Mouse (Mus musculus) cerebellum, adult 8-10 months (tissue): ENCODE data around the gene Adamtsl1.

Source experiments
- DNase-seq: peaks from one replicate; pipeline ENCODE4 v3.0.0; 2022

The Adamtsl1 gene

GRCm38 (mm10) chr4:86068875-86069718 is 555.1 kb downstream of the Adamtsl1 start:
- no peak for DNase-seq

GRCm38 (mm10) chr4:86074871-86075270 is 560.9 kb downstream of the Adamtsl1 start:
- DNase-seq: no peak

GRCm38 (mm10) chr4:86077355-86077754 is 563.4 kb downstream of the Adamtsl1 start:
- DNase-seq: no peak

GRCm38 (mm10) chr4:86077854-86078253 is 563.9 kb downstream of the Adamtsl1 start:
- no peak for DNase-seq

GRCm38 (mm10) chr4:86087508-86087907 is 573.5 kb downstream of the Adamtsl1 start:
- DNase-seq: no peak

DNA sequence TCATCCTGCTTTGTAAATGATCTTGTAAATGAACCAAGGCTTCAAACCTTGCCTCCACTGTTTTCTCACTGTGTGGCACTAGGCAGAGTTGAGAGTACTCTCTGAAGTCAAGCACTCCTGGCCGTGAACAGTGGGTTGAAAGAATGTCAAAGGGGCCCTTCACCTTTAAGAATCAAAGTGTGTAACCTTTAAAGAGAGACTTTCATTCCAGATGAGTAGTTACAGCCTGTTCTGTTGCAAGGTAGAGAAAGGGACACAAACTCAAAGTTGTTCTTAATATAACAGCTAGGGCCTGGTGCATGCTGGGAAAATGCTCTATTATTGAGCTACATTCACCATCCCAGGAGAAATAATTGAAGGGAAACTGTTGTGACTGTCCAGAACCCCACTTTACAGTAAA is 589.2 kb downstream of the Adamtsl1 start:
- no peak for DNase-seq

GRCm38 (mm10) chr4:86108325-86108724 is 594.4 kb downstream of the Adamtsl1 start:
- DNase-seq: no peak

- no peak for DNase-seq
Observed at GRCm38 (mm10) chr4:86119067-86119466, 605.1 kb downstream of the Adamtsl1 start.

DNA sequence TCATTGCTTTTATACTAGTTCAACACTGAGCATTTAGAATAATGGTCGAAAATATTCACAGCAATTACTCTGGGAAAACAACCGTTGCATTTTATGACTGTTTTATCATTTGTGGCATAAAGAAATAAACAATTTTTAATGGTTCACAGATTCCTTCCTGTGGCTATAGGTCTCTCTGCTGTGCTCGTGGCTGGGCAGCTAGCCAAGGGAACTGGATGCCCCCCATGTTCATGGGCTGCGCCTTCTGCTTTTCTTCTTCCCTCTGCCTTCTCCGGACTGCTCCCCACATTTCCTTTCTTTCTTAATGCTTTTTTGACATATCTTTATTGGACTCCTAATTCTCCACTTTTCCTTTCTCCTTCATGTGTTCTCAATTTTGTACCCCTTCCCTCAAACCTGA is 608.5 kb downstream of the Adamtsl1 start:
- no peak for DNase-seq

GRCm38 (mm10) chr4:86124374-86124773 is 610.4 kb downstream of the Adamtsl1 start:
- DNase-seq: peak; percentile 13

- DNase-seq: no peak
Observed at GRCm38 (mm10) chr4:86126636-86127035, 612.7 kb downstream of the Adamtsl1 start.

- DNase-seq: no peak
Observed at GRCm38 (mm10) chr4:86158551-86158950, 644.6 kb downstream of the Adamtsl1 start.

DNA sequence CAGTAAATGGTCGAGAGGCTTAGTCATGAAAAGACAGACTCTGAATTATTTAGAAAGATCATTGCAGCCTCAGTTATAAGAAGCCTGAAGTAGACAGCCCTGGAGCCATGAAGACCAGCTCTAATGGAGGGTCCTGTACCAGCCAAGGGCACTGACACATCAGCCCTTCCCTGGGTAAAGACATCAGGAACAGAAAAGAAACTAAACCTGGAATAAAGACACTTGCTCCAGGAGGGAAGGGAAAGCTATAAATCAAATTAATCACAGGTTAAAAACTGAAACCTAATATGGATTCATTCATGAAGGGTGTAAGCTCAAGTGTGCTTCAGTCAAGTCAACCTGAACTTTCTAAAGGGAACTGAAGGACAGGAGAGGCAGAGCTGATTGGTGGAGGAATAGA is 645.4 kb downstream of the Adamtsl1 start:
- DNase-seq: no peak

GRCm38 (mm10) chr4:86170763-86171162 is 656.8 kb downstream of the Adamtsl1 start:
- DNase-seq: no peak

- no peak for DNase-seq
Observed at GRCm38 (mm10) chr4:86171461-86171860, 657.5 kb downstream of the Adamtsl1 start.

DNA sequence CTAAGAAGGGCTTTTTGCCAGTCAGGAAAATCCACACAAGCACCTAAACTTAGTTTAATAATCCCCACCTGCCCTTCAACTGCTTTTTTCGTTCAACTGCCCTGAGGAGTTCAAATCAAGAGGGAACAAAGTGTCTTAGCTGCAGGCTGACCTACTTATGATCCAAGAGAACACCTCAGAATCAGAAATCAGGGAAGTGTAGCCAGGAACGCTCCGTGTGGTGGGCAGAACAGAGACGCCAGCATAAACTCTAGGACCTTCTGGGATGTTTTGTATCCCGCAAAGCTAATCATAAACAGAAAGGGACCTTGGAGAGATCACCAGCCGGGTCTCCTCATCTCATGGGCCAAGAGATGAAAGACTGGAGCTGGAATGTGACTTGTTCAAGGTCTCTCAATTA is 663.5 kb downstream of the Adamtsl1 start:
- no peak for DNase-seq

DNA sequence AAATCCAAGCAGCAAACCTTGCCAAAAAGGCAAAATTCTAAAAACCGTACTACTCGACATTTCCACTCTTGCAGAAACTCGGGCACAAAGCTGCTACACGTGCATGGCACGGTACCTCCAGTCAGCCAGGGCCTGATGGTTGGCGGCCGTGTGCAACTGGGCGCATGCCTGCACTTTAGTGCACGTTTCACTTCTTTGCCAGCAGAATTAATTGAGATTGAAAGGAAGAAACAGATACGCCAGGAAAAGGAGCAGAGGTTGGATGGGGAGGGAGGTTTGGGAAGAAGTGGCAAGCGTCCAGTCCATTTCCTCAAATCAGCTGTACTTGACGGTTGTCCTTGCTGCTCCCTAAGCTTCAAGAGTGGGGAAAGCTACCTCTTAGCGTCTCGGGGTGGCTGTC is 664.1 kb downstream of the Adamtsl1 start:
- no peak for DNase-seq

- no peak for DNase-seq
Observed at GRCm38 (mm10) chr4:86183701-86184173, 669.8 kb downstream of the Adamtsl1 start.

DNA sequence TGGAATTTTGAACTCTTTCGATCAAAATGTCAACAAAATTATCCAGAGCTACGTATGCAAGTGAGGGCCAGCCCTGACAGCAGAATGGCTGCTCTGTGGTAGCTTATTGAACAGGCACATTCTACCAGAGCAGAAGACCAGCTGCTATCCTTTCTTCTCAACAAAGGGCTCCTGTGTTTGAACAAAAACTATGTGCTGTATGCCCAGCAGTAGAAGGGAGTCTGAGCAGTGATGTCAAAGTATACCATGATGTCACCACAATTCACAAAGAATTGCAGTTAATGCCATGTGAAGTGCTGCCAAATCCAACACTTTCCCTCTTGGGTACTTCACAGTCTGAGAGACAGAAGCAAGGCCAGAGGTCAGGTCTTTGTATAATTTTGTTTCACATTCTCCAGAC is 675.9 kb downstream of the Adamtsl1 start:
- DNase-seq: no peak

DNA sequence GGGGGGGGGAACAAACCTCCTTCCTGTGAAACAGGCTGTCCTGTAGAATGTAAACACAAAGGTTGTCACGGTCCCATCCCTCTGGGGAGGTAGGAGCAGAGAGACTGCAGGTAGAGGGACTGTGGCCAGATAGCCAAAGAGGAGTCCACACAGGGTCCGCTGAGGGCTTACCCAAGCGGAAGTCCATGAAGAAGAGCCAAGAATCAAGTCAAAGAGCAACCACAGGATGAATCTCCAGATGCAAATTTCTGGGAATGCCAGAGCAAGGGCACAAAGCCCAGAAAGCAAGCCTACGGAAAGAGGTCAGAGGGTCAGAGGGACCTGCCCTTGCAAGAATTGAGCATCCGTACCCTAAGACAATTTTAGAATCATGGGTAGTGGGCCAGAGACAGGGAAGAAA is 677.2 kb downstream of the Adamtsl1 start:
- DNase-seq: no peak

DNA sequence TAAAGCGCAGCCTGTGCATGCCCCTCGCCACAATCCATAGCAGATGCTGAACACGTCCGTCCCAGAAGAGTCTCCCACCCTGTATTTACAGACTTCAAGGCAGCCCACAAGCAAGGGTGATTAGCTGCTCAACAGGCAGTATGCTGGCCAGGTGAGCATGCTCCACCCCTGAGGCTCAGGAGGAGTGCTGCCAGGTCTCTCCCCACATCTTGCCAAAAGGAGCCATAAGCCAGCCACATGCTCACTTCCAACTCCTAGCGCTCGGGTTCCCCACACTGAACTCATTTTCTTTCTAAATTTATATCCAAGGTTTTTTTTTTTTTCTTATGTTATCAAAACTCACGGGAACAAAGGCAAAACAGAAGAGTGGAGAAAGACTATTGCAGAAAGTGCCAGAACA is 687.8 kb downstream of the Adamtsl1 start:
- DNase-seq: peak; percentile 12

- no peak for DNase-seq
Observed at GRCm38 (mm10) chr4:86203288-86203687, 689.3 kb downstream of the Adamtsl1 start.

DNA sequence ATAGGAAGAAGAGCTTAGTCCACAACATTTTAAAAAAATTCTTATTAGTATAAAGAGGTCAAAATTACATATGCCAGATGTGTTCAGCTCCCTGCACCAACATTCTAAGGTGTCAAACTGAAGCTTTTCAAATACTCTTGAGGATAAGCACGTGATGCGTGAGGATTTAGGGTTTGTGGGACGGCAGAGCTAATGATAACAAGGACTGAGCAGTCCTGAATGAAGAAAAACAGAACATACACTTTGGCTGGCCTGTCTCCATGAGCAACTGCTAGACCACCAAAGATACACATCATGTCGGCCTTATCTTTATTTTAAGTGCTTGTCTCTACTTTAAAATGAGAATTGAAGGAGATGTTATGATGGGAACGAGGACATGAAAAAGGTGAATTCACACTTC is 710.9 kb downstream of the Adamtsl1 start:
- no peak for DNase-seq

- DNase-seq: no peak
Observed at GRCm38 (mm10) chr4:86227096-86227495, 713.1 kb downstream of the Adamtsl1 start.

GRCm38 (mm10) chr4:86233197-86233596 is 719.2 kb downstream of the Adamtsl1 start:
- no peak for DNase-seq
